22 mouse cellular contexts compared by ENCODE assay signal in genomic region chr11:97974141-97974540, GRCm38 (mm10). TPM values are rescaled to one million over a fixed set of nuclear protein-coding genes. Genes with fewer than 3 reads are reported as not detected.
A peak's percentile ranks its signal among the peaks of the same experiment; 100 is the strongest.
DNase-seq lines count a peak whose midpoint lies in the region; ATAC-seq and TF ChIP-seq lines count a peak whose summit lies in the region.
"Had no signal": no experiment of that assay in that cellular context is flagged by ENCODE, and none has a peak within 500 bp of the region (broad histone marks: within the 10 kb centered on the region; RNA-seq: fewer than 3 reads in every experiment).

No protein-coding gene starts in this region.

- H3K4me2 ChIP-seq in kidney, embryonic 16.5 days (replicated peaks; ENCODE audit: low read depth, low read length), result no peak overlapping the region
- H3K4me2 ChIP-seq: embryonic facial prominence, embryonic 13.5 days; embryonic facial prominence, embryonic 15.5 days; forebrain, embryonic 12.5 days had no signal

- no peaks in the 10 kb centered on the region for H3K27me3 ChIP-seq in kidney, adult 2 months (replicated peaks; ENCODE audit: control insufficient read depth, insufficient read depth, low read length)
- no peaks in the 10 kb centered on the region for H3K27me3 ChIP-seq in kidney, embryonic 16.5 days (ENCODE audit: insufficient read depth, low read length)
- H3K27me3 ChIP-seq in liver, adult 2 months (ENCODE audit: control insufficient read depth, insufficient read depth, low read length), result no peaks in the 10 kb centered on the region
- H3K27me3 ChIP-seq: embryonic facial prominence, embryonic 13.5 days; embryonic facial prominence, embryonic 15.5 days had no signal

- H3K9ac ChIP-seq in kidney, embryonic 16.5 days (replicated peaks; ENCODE audit: low read length), result no peak overlapping the region
- H3K9ac ChIP-seq in liver, adult 2 months (ENCODE audit: low read depth, low read length), result no peak overlapping the region
- H3K9ac ChIP-seq: embryonic facial prominence, embryonic 13.5 days; embryonic facial prominence, embryonic 15.5 days; forebrain, embryonic 12.5 days had no signal

- no peak for TF ChIP-seq CTCF in kidney, adult 2 months (conservative IDR thresholded peaks at IDR 0.05; ENCODE audit: insufficient read depth, insufficient read length, low read depth, low read length)
- no peak for TF ChIP-seq CTCF in liver, adult 2 months (IDR thresholded peaks at IDR 0.05; ENCODE audit: low read depth, low read length)

- no peak overlapping the region for H3K27ac ChIP-seq in kidney, adult 2 months (ENCODE audit: insufficient read depth, low read depth, low read length)
- H3K27ac ChIP-seq in kidney, embryonic 16.5 days (ENCODE audit: low read length), result no peak overlapping the region
- H3K27ac ChIP-seq in liver, adult 2 months (replicated peaks; ENCODE audit: insufficient read depth, low read depth, low read length), result no peak overlapping the region
- H3K27ac ChIP-seq: embryonic facial prominence, embryonic 13.5 days; embryonic facial prominence, embryonic 15.5 days; forebrain, embryonic 12.5 days had no signal

- no peak overlapping the region for H3K4me3 ChIP-seq in kidney, adult 2 months (ENCODE audit: insufficient read depth, low read depth, low read length)
- H3K4me3 ChIP-seq in kidney, embryonic 16.5 days (ENCODE audit: low read length), result no peak overlapping the region
- H3K4me3 ChIP-seq in liver, adult 2 months (ENCODE audit: insufficient read depth, low read depth, low read length), result no peak overlapping the region
- H3K4me3 ChIP-seq: embryonic facial prominence, embryonic 13.5 days; embryonic facial prominence, embryonic 15.5 days; erythroblast, embryonic 14.5 days; forebrain, embryonic 10.5 days; forebrain, embryonic 12.5 days had no signal

- peaks cover 12% of the 10 kb centered on the region; the same call in 1 of the 2 replicates for H3K4me1 ChIP-seq in kidney, adult 2 months (ENCODE audit: control insufficient read depth, insufficient read depth, low read length)
- H3K4me1 ChIP-seq in kidney, embryonic 16.5 days (ENCODE audit: insufficient read depth, low read length), result no peaks in the 10 kb centered on the region
- peaks cover 10% of the 10 kb centered on the region; the same call in 1 of the 2 replicates for H3K4me1 ChIP-seq in liver, adult 2 months (ENCODE audit: control insufficient read depth, insufficient read depth, low read length)
- H3K4me1 ChIP-seq: embryonic facial prominence, embryonic 13.5 days; forebrain, embryonic 12.5 days had no signal

- TF ChIP-seq POLR2A in kidney, adult 2 months (IDR thresholded peaks at IDR 0.05; ENCODE audit: low read depth, low read length), result no peak
- no peak for TF ChIP-seq POLR2A in liver, adult 2 months (IDR thresholded peaks at IDR 0.05; ENCODE audit: extremely low read depth, insufficient read depth, low read length)

- no peaks in the 10 kb centered on the region for H3K36me3 ChIP-seq in kidney, adult 2 months (ENCODE audit: control insufficient read depth, insufficient read depth, low read length)
- no peaks in the 10 kb centered on the region for H3K36me3 ChIP-seq in kidney, embryonic 16.5 days (ENCODE audit: insufficient read depth, low read length)
- no peaks in the 10 kb centered on the region for H3K36me3 ChIP-seq in liver, adult 2 months (ENCODE audit: control insufficient read depth, insufficient read depth, low read length)
- H3K36me3 ChIP-seq: embryonic facial prominence, embryonic 13.5 days; embryonic facial prominence, embryonic 15.5 days; forebrain, embryonic 10.5 days; forebrain, embryonic 12.5 days had no signal

- no peaks in the 10 kb centered on the region for H3K9me3 ChIP-seq in kidney, embryonic 16.5 days (ENCODE audit: low read length)
- H3K9me3 ChIP-seq: embryonic facial prominence, embryonic 13.5 days; embryonic facial prominence, embryonic 15.5 days; forebrain, embryonic 10.5 days; forebrain, embryonic 12.5 days had no signal

- 57% methylated on average over 5 of the region's 5 CpGs for WGBS in kidney, adult 2 months
- 88% methylated on average over 5 of the region's 5 CpGs for WGBS in kidney, embryonic 16.5 days
- 22% methylated on average over 5 of the region's 5 CpGs for WGBS in liver, adult 2 months

- no peak for ATAC-seq in kidney, embryonic 16.5 days (ENCODE audit: low FRiP score, low TSS enrichment)
- ATAC-seq: forebrain, embryonic 14.5 days; forebrain, embryonic 16.5 days had no signal

- DNase-seq in kidney, adult 2 months, result peak; percentile 72
- DNase-seq in liver, adult 2 months (ENCODE audit: extremely low read depth, low read depth, low spot score), result peak; percentile 81
- DNase-seq in liver, result no peak
- DNase-seq: adrenal gland, adult 2 months; adrenal gland, postnatal 10 days; adrenal gland, postnatal 25 days; cerebellum, adult 11 months; cerebellum, adult 18-20 months; cerebellum, adult 8-10 months; cerebellum, adult 9-11 months; cerebellum, postnatal 14 days; cerebellum, postnatal 36 days; embryo, embryonic 11 days had no signal

- H3K79me2 ChIP-seq in liver, adult 2 months (ENCODE audit: control insufficient read depth, insufficient read depth, low read length), result no peaks in the 10 kb centered on the region

RNA-seq across cellular contexts. Expression of gene Plxdc1, which starts 12.1 kb away (rescaled TPM):
- polyA plus RNA-seq in kidney, adult 2 months (2012; rRNA removed), result 1.0 TPM in 2 replicates
- 1.8 and 2.3 TPM in 2 replicates for polyA plus RNA-seq in kidney, embryonic 16.5 days (2015; fragmentation: Nextera tagmentation; extraction: Ambion mirVana)
- total RNA-seq in liver, adult 2 months (2014; rRNA removed), result 0.28 and 0.47 TPM in 2 replicates
- polyA plus RNA-seq in liver, adult 2 months (2012; rRNA removed), result 0.58 and 1.2 TPM in 2 replicates

RNA-seq across cellular contexts. Expression of gene Arl5c, which starts 21.8 kb away (rescaled TPM):
- polyA plus RNA-seq in kidney, adult 2 months (2012; rRNA removed), result 0.75 and 2.8 TPM in 2 replicates
- 7.3 and 7.4 TPM in 2 replicates for polyA plus RNA-seq in kidney, embryonic 16.5 days (2015; fragmentation: Nextera tagmentation; extraction: Ambion mirVana)
- total RNA-seq in liver, adult 2 months (2014; rRNA removed), result 0.20 and 0.37 TPM in 2 replicates
- 0.44 and 0.55 TPM in 2 replicates for polyA plus RNA-seq in liver, adult 2 months (2012; rRNA removed)
- polyA plus RNA-seq: erythroblast, embryonic 14.5 days had no signal

RNA-seq across cellular contexts. Expression of gene Cacnb1, which starts 48.7 kb away (rescaled TPM):
- 6.1 and 7.6 TPM in 2 replicates for polyA plus RNA-seq in kidney, adult 2 months (2012; rRNA removed)
- 12.8 TPM in 2 replicates for polyA plus RNA-seq in kidney, embryonic 16.5 days (2015; fragmentation: Nextera tagmentation; extraction: Ambion mirVana)
- total RNA-seq in liver, adult 2 months (2014; rRNA removed), result 0.37 and 0.54 TPM in 2 replicates
- polyA plus RNA-seq in liver, adult 2 months (2012; rRNA removed), result 0.81 and 0.84 TPM in 2 replicates
- total RNA-seq: common myeloid progenitor, adult 5-6 weeks had no signal

RNA-seq across cellular contexts. Expression of gene Rpl19, which starts 52.4 kb away (rescaled TPM):
- polyA plus RNA-seq in kidney, adult 2 months (2012; rRNA removed), result 503 and 653 TPM in 2 replicates
- polyA plus RNA-seq in kidney, embryonic 16.5 days (2015; fragmentation: Nextera tagmentation; extraction: Ambion mirVana), result 950 and 1,086 TPM in 2 replicates
- 606 and 614 TPM in 2 replicates for total RNA-seq in liver, adult 2 months (2014; rRNA removed)
- 224 and 235 TPM in 2 replicates for polyA plus RNA-seq in liver, adult 2 months (2012; rRNA removed)
